Mouse (Mus musculus): ENCODE results near the gene Krtap4-13.
"Not testable (repeated sequence)": the region's sequence is repeated elsewhere in the genome, so short reads cannot be mapped to it uniquely, and the experiment has no call there.

Krtap4-13 gene

DNA sequence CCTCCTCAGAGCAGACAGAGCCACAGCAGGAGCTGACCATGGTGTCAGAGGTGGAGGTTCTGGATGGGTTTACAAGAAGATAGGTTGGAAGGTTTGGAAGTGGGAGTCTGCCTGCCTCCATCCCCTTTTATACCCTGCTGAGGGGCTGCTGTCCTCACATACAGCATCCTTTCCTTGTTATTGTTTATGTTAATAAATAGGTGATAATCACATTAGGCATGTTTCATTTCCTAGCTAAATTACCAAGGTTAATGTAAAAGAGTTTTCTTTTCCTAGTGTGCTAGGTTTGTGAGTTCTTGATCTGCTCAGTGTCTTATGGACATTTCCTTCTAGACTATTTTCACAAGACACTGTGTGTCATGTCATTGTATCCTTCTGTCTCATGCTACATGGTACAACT, at the start of gene Krtap4-13:
Gene Krtap4-13, minus strand, starts transcription at position 101 of the 400 bp plus-strand sequence.
- DNase-seq (ENCODE audit: low spot score): not testable (repeated sequence)

DNA sequence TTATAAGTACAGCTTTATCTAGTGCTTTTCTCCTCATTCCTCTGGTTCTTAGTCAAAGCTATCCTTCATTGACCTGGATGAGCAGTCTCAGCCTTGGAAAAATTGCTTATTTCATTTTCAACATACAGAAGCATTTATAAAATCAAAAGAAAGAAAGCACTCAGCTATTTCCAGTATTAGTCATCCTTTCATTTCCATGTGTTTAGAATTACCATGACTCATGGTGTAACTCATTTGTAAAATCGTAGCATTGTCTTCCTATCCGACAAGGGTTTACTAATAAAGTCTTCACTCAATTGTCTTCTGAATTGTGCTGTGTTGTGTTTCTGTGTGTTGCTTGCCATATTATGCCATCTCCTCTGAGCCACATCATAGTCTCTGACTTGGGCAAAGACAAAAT, 49.1 kb upstream of the Krtap4-13 start:
- no peak for DNase-seq (ENCODE audit: low spot score)

DNA sequence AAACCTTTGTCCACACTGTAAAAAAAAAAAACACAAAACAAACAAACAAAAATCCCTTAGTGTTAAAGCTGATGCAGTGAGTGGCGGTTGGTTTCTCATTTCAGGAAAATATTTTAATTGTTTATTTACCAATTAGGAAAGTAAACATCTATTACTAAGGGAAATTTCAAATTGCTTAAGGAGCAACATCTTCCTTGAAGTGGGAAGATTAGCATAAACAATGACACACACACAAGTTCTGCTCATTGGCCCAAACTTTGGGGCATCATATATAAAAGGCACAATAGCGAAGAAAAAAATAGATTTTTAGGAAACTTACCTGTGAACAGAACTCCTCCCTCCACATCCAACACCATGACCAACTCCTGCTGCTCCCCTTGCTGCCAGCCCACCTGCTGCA, 47.9 kb upstream of the Krtap4-13 start, which contains the start of gene Gm11568:
Gene Gm11568, plus strand, starts transcription at position 301 of the 400 bp plus-strand sequence.
- no peak for DNase-seq (ENCODE audit: low spot score)

DNA sequence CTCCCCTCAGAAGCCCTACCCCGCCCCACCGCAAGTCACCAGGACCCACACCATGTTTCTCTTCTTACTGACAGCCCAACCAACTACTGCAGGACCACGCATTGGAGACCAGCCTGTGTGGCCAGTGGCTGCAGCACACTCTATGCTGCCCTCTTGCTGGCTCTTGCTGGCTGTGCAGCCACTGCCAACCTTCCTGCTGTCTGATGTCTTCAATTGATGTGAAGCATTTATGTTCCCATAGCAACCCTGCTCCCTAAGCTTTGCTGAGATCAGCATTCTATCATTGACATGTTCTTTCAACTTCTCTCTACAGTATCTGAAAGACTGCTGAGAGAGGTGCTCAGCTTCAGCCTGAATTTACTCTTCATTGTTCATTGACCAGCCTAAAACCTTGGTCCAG, 44.4 kb upstream of the Krtap4-13 start:
- DNase-seq (ENCODE audit: low spot score): no peak

DNA sequence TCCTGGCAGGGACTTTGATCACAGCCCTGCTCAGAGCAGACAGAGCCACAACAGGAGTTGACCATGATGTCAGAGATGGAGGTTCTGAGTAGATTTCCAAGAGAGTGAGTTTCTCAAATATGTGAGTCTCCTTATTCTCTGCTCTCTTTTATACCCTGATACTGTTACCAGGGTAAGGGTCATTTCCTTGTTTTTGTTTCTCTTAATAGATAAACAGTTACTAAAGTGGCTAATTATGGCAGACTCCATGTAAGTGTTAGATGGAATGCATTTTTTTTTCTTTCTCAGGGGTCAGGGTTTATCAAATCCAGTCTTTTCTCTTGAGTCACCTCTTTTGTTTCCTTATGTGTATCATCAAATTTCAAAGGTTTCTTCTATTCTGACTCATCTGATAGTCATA, 41.8 kb upstream of the Krtap4-13 start, which contains the start of gene Krtap4-16:
Gene Krtap4-16, minus strand, starts transcription at position 101 of the 400 bp plus-strand sequence.
- no peak for DNase-seq (ENCODE audit: low spot score)

DNA sequence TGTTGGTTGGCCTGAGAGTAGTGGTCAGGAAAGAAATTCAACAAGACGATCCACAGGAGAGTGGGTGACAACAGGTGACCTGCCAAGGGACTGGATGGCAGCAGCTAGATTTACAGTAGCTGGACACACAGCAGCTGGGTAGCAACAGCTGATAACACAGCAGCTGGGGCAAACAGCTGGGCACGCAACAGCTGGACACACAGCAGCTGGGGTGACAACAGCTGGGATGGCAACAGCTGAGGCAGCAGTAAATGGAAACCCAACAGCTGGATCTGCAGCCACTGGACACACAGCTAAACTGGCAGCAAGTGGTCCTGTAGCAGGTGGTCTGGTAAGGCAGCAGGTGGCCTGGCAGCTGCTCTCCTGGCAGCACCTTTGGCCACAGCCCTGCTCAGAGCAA, 37.1 kb upstream of the Krtap4-13 start:
- DNase-seq (ENCODE audit: low spot score): no peak

DNA sequence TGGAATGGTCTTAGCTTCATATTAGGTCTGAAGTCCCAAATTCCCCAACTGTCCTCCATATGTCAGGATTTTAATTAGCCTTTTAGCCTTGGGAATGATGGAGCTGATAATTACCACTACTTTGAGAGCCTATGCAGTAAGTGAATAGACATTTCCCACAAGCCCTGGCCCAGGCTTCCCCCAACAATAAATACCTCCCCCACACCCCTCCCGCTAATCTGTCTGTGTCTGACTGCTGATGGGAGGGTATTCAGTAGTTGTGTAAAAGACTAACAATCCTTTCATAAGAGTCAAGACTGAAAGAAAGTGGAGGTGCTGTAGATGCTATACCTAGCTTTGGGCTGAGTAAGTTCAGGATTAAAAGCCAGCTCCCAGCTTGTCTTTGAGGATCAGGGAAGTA, 32.5 kb upstream of the Krtap4-13 start:
- DNase-seq (ENCODE audit: low spot score): no peak

DNA sequence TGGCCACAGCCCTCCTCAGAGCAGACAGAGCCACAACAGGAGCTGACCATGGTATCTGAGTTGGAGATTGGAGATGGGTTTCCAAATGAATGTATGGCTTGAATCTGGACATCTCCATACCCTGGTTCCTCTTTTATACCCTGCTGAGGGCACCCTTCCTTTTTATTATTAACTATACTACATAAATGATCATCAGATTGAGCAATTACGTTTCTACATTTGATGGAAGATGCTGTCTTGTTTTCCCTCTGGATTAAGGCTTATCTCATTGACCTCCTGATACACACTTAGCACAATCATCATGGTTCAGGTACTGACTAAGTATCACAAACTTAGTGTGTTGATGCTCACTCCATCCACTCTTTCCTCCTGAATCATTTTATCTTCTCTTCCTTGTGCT, 28.3 kb upstream of the Krtap4-13 start, which contains the start of gene 2300003K06Rik:
Gene 2300003K06Rik, minus strand, starts transcription at position 101 of the 400 bp plus-strand sequence.
- no peak for DNase-seq (ENCODE audit: low spot score)

DNA sequence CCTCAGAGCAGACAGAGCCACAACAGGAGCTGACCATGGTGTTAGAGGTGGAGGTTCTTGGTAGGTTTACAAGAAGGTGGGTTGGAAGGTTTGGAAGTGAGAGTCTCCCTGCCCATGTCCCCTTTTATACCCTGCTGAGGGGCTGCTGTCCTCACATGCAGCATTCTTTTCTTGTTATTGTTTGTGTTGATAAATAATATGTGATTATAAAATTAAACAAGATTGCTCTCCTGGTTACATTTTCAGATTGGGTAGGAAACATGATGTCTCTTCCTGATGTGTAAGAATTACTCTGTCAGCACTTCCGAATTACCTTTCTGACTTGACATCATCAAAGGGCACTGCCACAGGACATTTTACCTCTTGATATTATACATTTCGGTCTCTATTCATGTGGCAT, 5.9 kb upstream of the Krtap4-13 start, which contains the start of gene Gm11564:
Gene Gm11564, minus strand, starts transcription at position 101 of the 400 bp plus-strand sequence.
- DNase-seq (ENCODE audit: low spot score): not testable (repeated sequence)

DNA sequence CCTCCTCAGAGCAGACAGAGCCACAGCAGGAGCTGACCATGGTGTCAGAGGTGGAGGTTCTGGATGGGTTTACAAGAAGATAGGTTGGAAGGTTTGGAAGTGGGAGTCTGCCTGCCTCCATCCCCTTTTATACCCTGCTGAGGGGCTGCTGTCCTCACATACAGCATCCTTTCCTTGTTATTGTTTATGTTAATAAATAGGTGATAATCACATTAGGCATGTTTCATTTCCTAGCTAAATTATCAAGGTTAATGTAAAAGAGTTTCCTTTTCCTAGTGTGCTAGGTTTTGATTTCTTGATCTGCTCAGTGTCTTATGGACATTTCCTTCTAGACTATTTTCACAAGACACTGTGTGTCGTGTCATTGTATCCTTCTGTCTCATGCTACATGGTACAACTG, 5.3 kb downstream of the Krtap4-13 start, which contains the start of gene Gm11554:
Gene Gm11554, minus strand, starts transcription at position 101 of the 400 bp plus-strand sequence.
- not testable (repeated sequence) for DNase-seq (ENCODE audit: low spot score)

DNA sequence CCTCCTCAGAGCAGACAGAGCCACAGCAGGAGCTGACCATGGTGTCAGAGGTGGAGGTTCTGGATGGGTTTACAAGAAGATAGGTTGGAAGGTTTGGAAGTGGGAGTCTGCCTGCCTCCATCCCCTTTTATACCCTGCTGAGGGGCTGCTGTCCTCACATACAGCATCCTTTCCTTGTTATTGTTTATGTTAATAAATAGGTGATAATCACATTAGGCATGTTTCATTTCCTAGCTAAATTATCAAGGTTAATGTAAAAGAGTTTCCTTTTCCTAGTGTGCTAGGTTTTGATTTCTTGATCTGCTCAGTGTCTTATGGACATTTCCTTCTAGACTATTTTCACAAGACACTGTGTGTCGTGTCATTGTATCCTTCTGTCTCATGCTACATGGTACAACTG, 10.9 kb downstream of the Krtap4-13 start, which contains the start of gene Gm11569:
Gene Gm11569, minus strand, starts transcription at position 101 of the 400 bp plus-strand sequence.
- not testable (repeated sequence) for DNase-seq (ENCODE audit: low spot score)

DNA sequence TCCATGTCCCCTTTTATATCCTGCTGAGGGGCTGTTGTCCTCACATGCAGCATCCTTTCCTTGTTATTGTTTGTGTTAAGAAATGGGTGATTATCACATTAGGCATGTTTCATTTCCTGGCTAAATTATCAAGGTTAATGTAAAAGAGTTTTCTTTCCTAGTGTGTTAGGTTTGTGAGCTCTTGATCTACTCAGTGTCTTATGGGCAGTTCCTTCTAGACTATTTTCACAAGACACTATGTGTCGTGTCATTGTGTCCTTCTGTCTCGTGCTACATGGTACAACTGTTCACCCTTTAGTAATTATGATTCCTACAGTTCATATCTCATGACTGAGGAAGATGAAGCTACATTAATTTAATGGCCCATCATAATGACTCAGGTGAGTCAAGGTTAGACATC, 16.3 kb downstream of the Krtap4-13 start, which contains the start of gene Gm11596:
Gene Gm11596, minus strand, starts transcription at position 101 of the 400 bp plus-strand sequence.
- DNase-seq (ENCODE audit: low spot score): no peak

DNA sequence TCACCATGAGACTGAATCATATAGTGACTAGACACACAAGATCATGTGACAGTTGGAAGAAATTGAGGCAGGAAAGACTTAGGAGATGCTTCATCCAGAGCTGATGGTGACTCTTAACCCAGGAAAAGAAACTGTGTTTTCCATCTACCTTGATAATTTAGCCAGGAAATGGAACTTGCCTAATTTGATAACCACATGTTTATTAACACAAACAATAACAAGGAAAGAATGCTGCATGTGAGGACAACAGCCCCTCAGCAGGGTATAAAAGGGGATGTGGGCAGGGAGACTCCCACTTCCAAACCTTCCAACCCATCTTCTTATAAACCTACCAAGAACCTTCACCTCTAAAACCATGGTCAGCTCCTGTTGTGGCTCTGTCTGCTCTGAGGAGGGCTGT, 24.8 kb downstream of the Krtap4-13 start, which contains the start of gene Krtap4-9:
Gene Krtap4-9, plus strand, starts transcription at position 301 of the 400 bp plus-strand sequence.
- DNase-seq (ENCODE audit: low spot score): not testable (repeated sequence)

DNA sequence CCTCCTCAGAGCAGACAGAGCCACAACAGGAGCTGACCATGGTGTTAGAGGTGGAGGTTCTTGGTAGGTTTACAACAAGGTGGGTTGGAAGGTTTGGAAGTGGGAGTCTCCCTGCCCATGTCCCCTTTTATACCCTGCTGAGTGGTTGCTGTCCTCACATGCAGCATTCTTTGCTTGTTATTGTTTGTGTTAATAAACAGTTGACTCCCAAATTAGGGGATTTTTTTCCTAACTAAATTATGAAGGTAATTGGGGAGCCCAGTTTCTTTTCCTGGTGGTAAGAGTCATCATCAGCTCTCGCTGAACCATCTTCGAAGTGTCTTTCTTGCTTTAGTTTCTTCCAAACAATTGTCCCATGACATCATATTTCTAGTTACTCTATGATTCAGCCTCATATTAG, 29.1 kb downstream of the Krtap4-13 start, which contains the start of gene Krtap4-8:
Gene Krtap4-8, minus strand, starts transcription at position 101 of the 400 bp plus-strand sequence.
- no peak for DNase-seq (ENCODE audit: low spot score)

DNA sequence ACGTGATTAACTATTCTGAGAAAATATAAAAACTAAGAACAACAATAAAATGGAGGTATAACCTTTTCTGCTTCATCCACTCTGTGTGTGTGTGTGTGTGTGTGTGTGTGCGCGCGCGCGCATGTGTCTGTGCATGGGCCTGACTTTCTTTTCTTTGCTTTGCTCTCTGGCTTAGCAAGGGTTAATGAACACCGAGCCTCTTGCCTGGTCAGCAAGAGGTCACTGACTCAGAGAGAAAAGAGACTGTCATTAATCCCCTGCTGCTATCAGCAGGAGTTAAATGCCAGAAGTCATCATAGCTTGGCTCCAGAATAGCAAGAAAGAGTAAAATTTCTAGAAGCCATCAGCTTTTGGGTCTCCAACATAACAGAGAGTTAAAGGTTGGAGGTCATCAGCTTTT, 31.3 kb downstream of the Krtap4-13 start:
- no peak for DNase-seq (ENCODE audit: low spot score)

DNA sequence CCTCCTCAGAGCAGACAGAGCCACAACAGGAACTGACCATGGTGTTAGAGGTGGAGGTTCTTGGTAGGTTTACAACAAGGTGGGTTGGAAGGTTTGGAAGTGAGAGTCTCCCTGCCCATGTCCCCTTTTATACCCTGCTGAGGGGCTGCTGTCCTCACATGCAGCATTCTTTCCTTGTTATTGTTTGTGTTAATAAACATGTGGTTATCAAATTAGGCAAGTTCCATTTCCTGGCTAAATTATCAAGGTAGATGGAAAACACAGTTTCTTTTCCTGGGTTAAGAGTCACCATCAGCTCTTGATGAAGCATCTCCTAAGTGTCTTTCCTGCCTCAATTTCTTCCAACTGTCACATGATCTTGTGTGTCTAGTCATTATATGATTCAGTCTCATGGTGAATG, 36.9 kb downstream of the Krtap4-13 start, which contains the start of gene Gm11595:
Gene Gm11595, minus strand, starts transcription at position 101 of the 400 bp plus-strand sequence.
- not testable (repeated sequence) for DNase-seq (ENCODE audit: low spot score)

DNA sequence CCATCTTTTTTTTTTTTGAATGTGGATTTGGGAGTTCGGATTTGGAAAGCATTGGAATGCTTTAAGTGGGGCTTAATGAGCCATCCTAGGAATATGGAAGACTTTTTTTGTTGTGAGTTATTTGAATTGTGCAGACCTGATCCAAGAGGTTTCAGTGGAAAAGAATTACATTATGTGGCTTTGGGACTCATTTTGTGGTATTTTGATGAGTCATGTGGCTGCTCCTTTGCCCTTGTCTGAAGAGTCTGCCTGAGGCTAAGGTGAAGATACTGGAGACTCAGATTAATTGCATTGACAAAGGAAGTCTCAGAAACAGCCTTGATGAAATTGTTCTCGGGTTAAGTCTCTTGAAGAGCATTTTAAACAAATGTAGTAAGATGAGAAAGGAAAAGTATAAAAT, 41.3 kb downstream of the Krtap4-13 start:
- no peak for DNase-seq (ENCODE audit: low spot score)
